Mouse (Mus musculus) adrenal gland, adult 10 weeks (tissue): ENCODE results near the gene Scgb1b17. TPM values are rescaled to one million over a fixed set of nuclear protein-coding genes. Genes with fewer than 3 reads are reported as not detected.

Experiments used
- polyA plus RNA-seq: library from polyadenylated mRNA; stranded (reverse); fragments of 350-450 nt; fragmentation: Illumina TruSeq; extraction: RNeasy Lipid Tissue Mini Kit (QIAGEN cat#74804); gene quantifications from one replicate; pipeline ENCODE4 v1.2.3, GENCODE M21; 2014; ENCODE audit warnings: low read depth, low replicate concordance

Scgb1b17 gene
- not detected for polyA plus RNA-seq

DNA sequence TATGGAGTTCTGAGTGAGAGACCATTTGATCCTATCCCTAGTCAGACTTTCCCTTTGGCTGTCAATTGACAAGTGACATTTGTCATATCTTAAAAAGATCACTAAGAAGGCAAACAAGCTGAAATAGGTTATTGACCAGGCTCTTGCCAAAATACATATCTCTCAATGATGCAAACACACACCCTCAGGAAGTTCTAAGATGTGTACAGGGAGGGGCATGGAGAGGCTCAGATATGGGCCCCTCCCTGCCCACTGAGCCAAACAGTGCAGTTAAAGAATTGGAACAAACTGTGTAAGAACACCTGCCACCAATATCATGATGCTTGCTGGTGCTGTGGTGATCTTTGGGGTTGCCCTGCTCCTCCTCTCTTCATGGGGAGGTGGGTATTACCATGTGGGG, at the start of gene Scgb1b17:
TSS of gene Scgb1b17 (plus strand) at position 301 of the 400 bp plus-strand sequence.

DNA sequence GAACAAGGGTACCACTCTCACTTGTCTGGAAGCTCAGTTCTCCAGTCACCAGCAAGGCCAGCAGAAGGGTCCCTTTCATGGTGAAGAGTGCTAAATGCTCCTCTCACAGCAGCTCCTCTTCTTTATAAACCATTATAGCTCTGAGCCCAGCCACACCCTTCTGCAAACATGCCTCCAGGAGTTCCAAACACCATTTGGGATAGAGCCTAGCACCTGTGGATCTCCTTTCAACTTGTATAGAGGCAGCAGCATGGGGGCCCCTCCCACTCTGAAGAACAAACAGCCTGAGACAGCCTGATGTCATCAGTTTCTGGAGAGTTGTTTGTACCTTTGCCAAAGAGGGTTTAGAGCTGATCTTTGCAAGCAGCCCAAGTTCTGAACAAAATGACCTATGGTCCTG, 6.8 kb upstream of the Scgb1b17 start, which contains the start of gene Scgb2b17:
TSS of gene Scgb2b17 (minus strand) at position 101 of the 400 bp plus-strand sequence.

Other genes starting within 250 kb of the Scgb1b17 start
- not detected for gene Scgb2b15, start 233.8 kb upstream of the Scgb1b17 start, polyA plus RNA-seq
- gene Scgb1b15, start 226.9 kb upstream of the Scgb1b17 start, polyA plus RNA-seq, result not detected
- gene Scgb2b17, start 6.9 kb upstream of the Scgb1b17 start, polyA plus RNA-seq, result not detected
- not detected for gene Scgb2b18, start 110.4 kb downstream of the Scgb1b17 start, polyA plus RNA-seq
- gene Scgb1b18, start 122.1 kb downstream of the Scgb1b17 start, polyA plus RNA-seq, result not detected
- gene Scgb2b19, start 216.9 kb downstream of the Scgb1b17 start, polyA plus RNA-seq, result not detected
- gene Scgb1b19, start 223.8 kb downstream of the Scgb1b17 start, polyA plus RNA-seq, result not detected